Mouse (Mus musculus): ENCODE measurements around the gene Thada. TPM values are rescaled to one million over a fixed set of nuclear protein-coding genes. Genes with fewer than 3 reads are reported as not detected.
"Not testable (repeated sequence)": the region's sequence is repeated elsewhere in the genome, so short reads cannot be mapped to it uniquely, and the experiment has no call there.

Gene Thada
- polyA plus RNA-seq, 1 experiment from 2014 or later: 15.8 TPM

- Histone ChIP-seq H3K27me3 (ENCODE audit: control insufficient read depth, insufficient read depth, low read length) (no peaks in the 10 kb centered on the region), H3K4me1 (ENCODE audit: control insufficient read depth, insufficient read depth, low read length) (no peaks in the 10 kb centered on the region)
These were observed 234.6 kb downstream of the Thada start for GRCm38 (mm10) chr17:84231361-84231760.

GRCm38 (mm10) chr17:84228223-84228622 lies 237.8 kb downstream of the Thada start:
- Histone ChIP-seq H3K4me1 (ENCODE audit: control insufficient read depth, insufficient read depth, low read length) (peaks cover 10% of the 10 kb centered on the region; the same call in 1 of the 2 replicates), H3K4me2 (replicated peaks; ENCODE audit: low read depth, low read length) (no peak overlapping the region), H3K9ac (ENCODE audit: low read depth, low read length) (no peak overlapping the region), H3K27me3 (ENCODE audit: control insufficient read depth, insufficient read depth, low read length) (no peaks in the 10 kb centered on the region), H3K9me3 (ENCODE audit: control insufficient read depth, low read length) (no peaks in the 10 kb centered on the region), H3K27ac (ENCODE audit: low read depth, low read length) (no peak overlapping the region), H3K36me3 (ENCODE audit: control insufficient read depth, insufficient read depth, low read length) (peaks cover 17% of the 10 kb centered on the region), H3K4me3 (ENCODE audit: low read length) (no peak overlapping the region)
- 62% methylated on average over 2 of the region's 2 CpGs for WGBS
- ATAC-seq (ENCODE audit: low FRiP score, low TSS enrichment): no peak

More at GRCm38 (mm10) chr17:84231361-84231760, 234.6 kb downstream of the Thada start:
- WGBS: 78% methylated on average over 2 of the region's 2 CpGs
- Histone ChIP-seq H3K4me2 (replicated peaks; ENCODE audit: low read depth, low read length) (no peak overlapping the region), H3K36me3 (ENCODE audit: control insufficient read depth, insufficient read depth, low read length) (peaks cover 11% of the 10 kb centered on the region; the same call in 1 of the 2 replicates), H3K4me3 (ENCODE audit: low read length) (no peak overlapping the region), H3K9me3 (ENCODE audit: control insufficient read depth, low read length) (no peaks in the 10 kb centered on the region), H3K9ac (ENCODE audit: low read depth, low read length) (no peak overlapping the region), H3K27ac (ENCODE audit: low read depth, low read length) (no peak overlapping the region)
- no peak for ATAC-seq (ENCODE audit: low FRiP score, low TSS enrichment)

GRCm38 (mm10) chr17:84226681-84227080 lies 239.3 kb downstream of the Thada start:
- 67% methylated on average over 6 of the region's 6 CpGs for WGBS

GRCm38 (mm10) chr17:84226231-84226630 lies 239.8 kb downstream of the Thada start:
- H3K36me3 ChIP-seq (ENCODE audit: control insufficient read depth, insufficient read depth, low read length): peaks cover 24% of the 10 kb centered on the region
- H3K9me3 ChIP-seq (ENCODE audit: control insufficient read depth, low read length): no peaks in the 10 kb centered on the region
- H3K27ac ChIP-seq (ENCODE audit: low read depth, low read length): no peak overlapping the region
- H3K27me3 ChIP-seq (ENCODE audit: control insufficient read depth, insufficient read depth, low read length): no peaks in the 10 kb centered on the region
- H3K4me1 ChIP-seq (ENCODE audit: control insufficient read depth, insufficient read depth, low read length): peaks cover 10% of the 10 kb centered on the region; the same call in 1 of the 2 replicates
- no peak overlapping the region for H3K4me3 ChIP-seq (ENCODE audit: low read length)
- no peak overlapping the region for H3K4me2 ChIP-seq (replicated peaks; ENCODE audit: low read depth, low read length)
- 34% methylated on average over 5 of the region's 5 CpGs for WGBS
- no peak overlapping the region for H3K9ac ChIP-seq (ENCODE audit: low read depth, low read length)
- ATAC-seq (ENCODE audit: low FRiP score, low TSS enrichment): no peak

More at GRCm38 (mm10) chr17:84226681-84227080, 239.3 kb downstream of the Thada start:
- no peak for ATAC-seq (ENCODE audit: low FRiP score, low TSS enrichment)
- peaks cover 10% of the 10 kb centered on the region; the same call in 1 of the 2 replicates for H3K4me1 ChIP-seq (ENCODE audit: control insufficient read depth, insufficient read depth, low read length)
- H3K4me2 ChIP-seq (replicated peaks; ENCODE audit: low read depth, low read length): no peak overlapping the region
- peaks cover 19% of the 10 kb centered on the region for H3K36me3 ChIP-seq (ENCODE audit: control insufficient read depth, insufficient read depth, low read length)
- H3K9ac ChIP-seq (ENCODE audit: low read depth, low read length): no peak overlapping the region
- no peak overlapping the region for H3K27ac ChIP-seq (ENCODE audit: low read depth, low read length)
- H3K9me3 ChIP-seq (ENCODE audit: control insufficient read depth, low read length): no peaks in the 10 kb centered on the region
- no peak overlapping the region for H3K4me3 ChIP-seq (ENCODE audit: low read length)
- H3K27me3 ChIP-seq (ENCODE audit: control insufficient read depth, insufficient read depth, low read length): no peaks in the 10 kb centered on the region

- ATAC-seq (ENCODE audit: low FRiP score, low TSS enrichment): peak; percentile 61
- H3K36me3 ChIP-seq (ENCODE audit: control insufficient read depth, insufficient read depth, low read length): peaks cover 28% of the 10 kb centered on the region
- no peak overlapping the region for H3K4me3 ChIP-seq (ENCODE audit: low read length)
- H3K9ac ChIP-seq (ENCODE audit: low read depth, low read length): no peak overlapping the region
- WGBS: 42% methylated on average over 15 of the region's 15 CpGs
- H3K27me3 ChIP-seq (ENCODE audit: control insufficient read depth, insufficient read depth, low read length): no peaks in the 10 kb centered on the region
- H3K27ac ChIP-seq (ENCODE audit: low read depth, low read length): no peak overlapping the region
- H3K4me2 ChIP-seq (replicated peaks; ENCODE audit: low read depth, low read length): no peak overlapping the region
- no peaks in the 10 kb centered on the region for H3K9me3 ChIP-seq (ENCODE audit: control insufficient read depth, low read length)
- H3K4me1 ChIP-seq (ENCODE audit: control insufficient read depth, insufficient read depth, low read length): peaks cover 10% of the 10 kb centered on the region; the same call in 1 of the 2 replicates
These were observed 241.7 kb downstream of the Thada start for GRCm38 (mm10) chr17:84224217-84224887.

- peaks cover 28% of the 10 kb centered on the region for H3K36me3 ChIP-seq (ENCODE audit: control insufficient read depth, insufficient read depth, low read length)
- not testable (repeated sequence) for H3K9ac ChIP-seq (ENCODE audit: low read depth, low read length); H3K4me2 ChIP-seq (replicated peaks; ENCODE audit: low read depth, low read length); H3K4me3 ChIP-seq (ENCODE audit: low read length); ATAC-seq (ENCODE audit: low FRiP score, low TSS enrichment); H3K27ac ChIP-seq (ENCODE audit: low read depth, low read length); H3K4me1 ChIP-seq (ENCODE audit: control insufficient read depth, insufficient read depth, low read length); H3K9me3 ChIP-seq (ENCODE audit: control insufficient read depth, low read length); H3K27me3 ChIP-seq (ENCODE audit: control insufficient read depth, insufficient read depth, low read length)
- 98% methylated on average over 2 of the region's 2 CpGs for WGBS
These were observed 247.2 kb downstream of the Thada start for GRCm38 (mm10) chr17:84218841-84219240.

- WGBS: 64% methylated on average over 3 of the region's 3 CpGs
- H3K36me3 ChIP-seq (ENCODE audit: control insufficient read depth, insufficient read depth, low read length): peaks cover 28% of the 10 kb centered on the region
- peaks cover 6% of the 10 kb centered on the region; the same call in 1 of the 2 replicates for H3K4me1 ChIP-seq (ENCODE audit: control insufficient read depth, insufficient read depth, low read length)
These were observed 248.3 kb downstream of the Thada start for GRCm38 (mm10) chr17:84217696-84218095.

GRCm38 (mm10) chr17:84215264-84215960 lies 250.6 kb downstream of the Thada start:
- peaks cover 6% of the 10 kb centered on the region; the same call in 1 of the 2 replicates for H3K4me1 ChIP-seq (ENCODE audit: control insufficient read depth, insufficient read depth, low read length)
- ATAC-seq (ENCODE audit: low FRiP score, low TSS enrichment): 0 out of 2 replicates have a peak, but pooled peaks have one; percentile 54
- no peak overlapping the region for H3K4me3 ChIP-seq (ENCODE audit: low read length)
- H3K9me3 ChIP-seq (ENCODE audit: control insufficient read depth, low read length): no peaks in the 10 kb centered on the region
- H3K27me3 ChIP-seq (ENCODE audit: control insufficient read depth, insufficient read depth, low read length): no peaks in the 10 kb centered on the region
- H3K9ac ChIP-seq (ENCODE audit: low read depth, low read length): no peak overlapping the region
- WGBS: 38% methylated on average over 6 of the region's 6 CpGs
- H3K4me2 ChIP-seq (replicated peaks; ENCODE audit: low read depth, low read length): no peak overlapping the region
- H3K27ac ChIP-seq (ENCODE audit: low read depth, low read length): peak overlapping the region; percentile 56; the same call in 1 of the 2 replicates
- peaks cover 19% of the 10 kb centered on the region for H3K36me3 ChIP-seq (ENCODE audit: control insufficient read depth, insufficient read depth, low read length)

More at GRCm38 (mm10) chr17:84217696-84218095, 248.3 kb downstream of the Thada start:
- no peak overlapping the region for H3K4me3 ChIP-seq (ENCODE audit: low read length)
- H3K9me3 ChIP-seq (ENCODE audit: control insufficient read depth, low read length): no peaks in the 10 kb centered on the region
- no peak overlapping the region for H3K4me2 ChIP-seq (replicated peaks; ENCODE audit: low read depth, low read length)
- H3K9ac ChIP-seq (ENCODE audit: low read depth, low read length): no peak overlapping the region
- no peaks in the 10 kb centered on the region for H3K27me3 ChIP-seq (ENCODE audit: control insufficient read depth, insufficient read depth, low read length)
- no peak overlapping the region for H3K27ac ChIP-seq (ENCODE audit: low read depth, low read length)
- no peak for ATAC-seq (ENCODE audit: low FRiP score, low TSS enrichment)

GRCm38 (mm10) chr17:84213464-84213863 lies 252.5 kb downstream of the Thada start:
- no peaks in the 10 kb centered on the region for H3K27me3 ChIP-seq (ENCODE audit: control insufficient read depth, insufficient read depth, low read length)
- ATAC-seq (ENCODE audit: low FRiP score, low TSS enrichment): peak; percentile 74; the same call in 1 of the 2 replicates
- no peak overlapping the region for H3K9ac ChIP-seq (ENCODE audit: low read depth, low read length)
- no peak overlapping the region for H3K4me2 ChIP-seq (replicated peaks; ENCODE audit: low read depth, low read length)
- H3K4me1 ChIP-seq (ENCODE audit: control insufficient read depth, insufficient read depth, low read length): peaks cover 6% of the 10 kb centered on the region; the same call in 1 of the 2 replicates
- WGBS: 39% methylated on average over 3 of the region's 3 CpGs
- no peak overlapping the region for H3K4me3 ChIP-seq (ENCODE audit: low read length)
- H3K36me3 ChIP-seq (ENCODE audit: control insufficient read depth, insufficient read depth, low read length): peaks cover 4% of the 10 kb centered on the region
- H3K27ac ChIP-seq (ENCODE audit: low read depth, low read length): no peak overlapping the region; the same call in 1 of the 2 replicates
- no peaks in the 10 kb centered on the region for H3K9me3 ChIP-seq (ENCODE audit: control insufficient read depth, low read length)
